Mouse (Mus musculus): ENCODE measurements around the gene Slc38a10. TPM values are rescaled to one million over a fixed set of nuclear protein-coding genes. Genes with fewer than 3 reads are reported as not detected.

Gene Slc38a10
- total RNA-seq (2021), result 10 to 100 TPM; 43.8 to 57.6 TPM
- long read RNA-seq, experiment 1, full-length matches to known transcripts, result 3 of 40 reads
- long read RNA-seq, experiment 1, partial matches to known transcripts, result 1 of 40 reads
- long read RNA-seq, experiment 1, other reads (novel, unspliced or antisense), result 36 of 40 reads
- long read RNA-seq, experiment 2, full-length matches to known transcripts, result 8 of 41 reads
- long read RNA-seq, experiment 2, partial matches to known transcripts, result 3 of 41 reads
- long read RNA-seq, experiment 2, other reads (novel, unspliced or antisense), result 30 of 41 reads

DNA sequence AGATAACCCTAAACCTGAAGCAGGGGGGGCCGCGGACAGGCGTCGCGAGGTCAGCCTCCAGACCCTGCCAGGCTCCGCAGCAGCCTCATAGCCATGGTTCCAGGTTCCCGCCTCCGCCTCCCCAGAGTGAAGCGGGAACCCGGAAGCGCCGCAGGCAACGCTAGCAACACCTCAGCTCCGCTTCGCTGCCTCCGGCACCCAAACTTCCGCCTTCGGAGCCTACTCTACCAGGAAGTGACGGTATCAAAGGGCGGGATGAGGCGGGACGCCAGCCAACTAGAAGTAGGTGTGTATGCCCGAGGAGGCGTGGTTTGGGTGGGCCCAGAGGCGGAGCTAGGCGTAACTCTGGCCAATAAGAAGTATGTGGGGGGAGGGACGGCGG lies at the start of gene Slc38a10:
Slc38a10 (minus strand) TSS at position 234 of the 382 bp plus-strand sequence.
- peak; percentile 99 for DNase-seq

DNA sequence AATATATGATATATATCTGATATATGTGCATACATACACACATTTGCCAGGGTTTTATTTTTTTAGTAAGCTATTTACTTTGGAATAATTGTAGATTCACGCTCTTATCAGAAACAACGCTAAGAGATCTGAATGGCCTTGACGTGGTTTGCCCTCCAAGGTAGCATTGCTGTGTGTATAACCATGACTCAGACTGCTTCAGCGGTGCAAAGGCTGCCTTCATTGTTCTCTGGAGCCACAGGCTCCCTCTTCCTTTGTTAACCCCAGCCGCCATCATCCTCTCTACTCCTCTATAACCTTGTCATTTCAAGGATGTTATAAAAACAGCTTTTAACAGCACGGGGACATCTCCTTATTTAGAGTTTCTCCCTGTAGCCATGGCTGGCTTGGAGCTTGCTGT lies 49.5 kb upstream of the Slc38a10 start:
- DNase-seq, result no peak

DNA sequence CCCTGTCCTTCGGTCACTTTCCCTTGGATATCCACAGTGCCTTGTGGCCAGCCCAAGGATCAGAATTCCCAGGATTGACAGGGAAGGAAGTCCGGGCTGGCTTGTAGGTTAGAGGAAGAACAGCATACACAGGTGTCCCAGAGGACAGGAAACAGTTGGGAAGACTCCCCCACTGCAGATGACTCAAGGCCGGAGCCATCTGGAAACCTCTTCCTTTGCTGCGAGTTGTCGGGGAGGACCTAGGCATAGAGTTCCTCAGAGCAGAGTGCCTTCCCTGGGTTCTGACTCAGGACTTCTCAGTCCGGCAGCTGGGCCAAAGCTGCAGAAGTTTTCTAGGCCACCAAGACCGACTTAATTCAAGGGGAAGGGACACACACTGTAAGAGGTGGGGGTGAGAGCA lies 48.6 kb upstream of the Slc38a10 start:
- DNase-seq, result no peak

DNA sequence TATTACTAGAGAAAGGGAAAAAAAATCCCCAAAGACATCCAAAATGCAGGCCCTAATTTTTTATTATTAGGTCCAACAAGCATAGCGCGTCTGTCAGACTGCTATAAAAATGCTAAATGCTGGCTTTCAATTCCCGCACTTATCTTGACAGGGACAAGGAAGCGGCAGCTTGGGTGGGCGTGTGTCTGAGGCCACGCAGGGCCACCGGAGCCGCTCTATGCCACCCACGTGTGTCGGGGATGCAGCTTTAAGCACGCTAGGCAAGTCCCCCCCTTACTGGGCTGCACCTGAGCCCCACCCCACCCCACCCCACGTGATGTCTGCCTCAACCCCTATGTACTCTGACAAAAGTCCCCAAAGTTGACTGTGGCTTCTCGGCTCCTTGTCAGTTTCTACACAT lies 47.7 kb upstream of the Slc38a10 start:
- no peak for DNase-seq

DNA sequence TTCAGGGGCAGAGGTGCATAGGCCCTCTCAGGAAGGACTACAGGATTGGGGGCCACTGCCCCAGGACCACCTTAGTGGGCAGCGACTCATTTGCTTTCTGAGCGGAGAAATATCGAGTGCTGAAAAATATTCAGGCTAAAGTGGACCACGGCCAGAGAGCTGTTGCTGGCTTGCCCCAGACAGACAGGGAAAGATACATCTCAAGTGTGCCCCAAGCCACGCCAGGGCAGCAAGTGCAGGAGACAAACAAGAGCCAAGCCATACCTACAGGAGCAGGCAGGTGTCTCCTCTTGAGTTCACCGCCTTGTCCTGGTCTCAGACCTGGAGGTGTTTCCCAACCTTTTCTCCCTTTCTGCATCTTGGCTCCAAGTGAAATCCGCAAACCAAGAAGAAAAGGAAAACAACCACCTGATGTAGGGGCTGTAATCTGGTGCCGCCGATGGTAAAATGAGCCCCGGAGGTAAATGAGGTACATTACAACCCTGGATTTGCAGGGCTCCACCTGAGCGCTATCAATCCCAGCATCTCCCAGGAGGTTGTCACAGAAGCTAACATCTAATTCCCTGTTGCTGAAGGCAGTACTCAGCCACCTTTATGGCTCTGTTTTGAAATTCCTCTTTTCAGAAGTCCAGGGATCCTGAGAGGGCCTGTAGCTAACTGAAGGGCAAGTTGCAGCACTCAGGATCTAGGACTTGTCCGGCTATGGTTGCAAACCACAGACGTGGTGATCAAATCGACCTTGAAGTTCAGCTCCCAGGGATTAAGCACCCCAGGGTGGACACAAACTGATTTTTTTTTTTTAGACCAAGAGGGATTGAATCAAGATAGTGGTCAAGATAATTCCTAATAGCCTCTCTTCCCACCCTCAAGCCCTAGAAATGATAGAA lies 39.6 kb upstream of the Slc38a10 start:
- DNase-seq, result no peak

DNA sequence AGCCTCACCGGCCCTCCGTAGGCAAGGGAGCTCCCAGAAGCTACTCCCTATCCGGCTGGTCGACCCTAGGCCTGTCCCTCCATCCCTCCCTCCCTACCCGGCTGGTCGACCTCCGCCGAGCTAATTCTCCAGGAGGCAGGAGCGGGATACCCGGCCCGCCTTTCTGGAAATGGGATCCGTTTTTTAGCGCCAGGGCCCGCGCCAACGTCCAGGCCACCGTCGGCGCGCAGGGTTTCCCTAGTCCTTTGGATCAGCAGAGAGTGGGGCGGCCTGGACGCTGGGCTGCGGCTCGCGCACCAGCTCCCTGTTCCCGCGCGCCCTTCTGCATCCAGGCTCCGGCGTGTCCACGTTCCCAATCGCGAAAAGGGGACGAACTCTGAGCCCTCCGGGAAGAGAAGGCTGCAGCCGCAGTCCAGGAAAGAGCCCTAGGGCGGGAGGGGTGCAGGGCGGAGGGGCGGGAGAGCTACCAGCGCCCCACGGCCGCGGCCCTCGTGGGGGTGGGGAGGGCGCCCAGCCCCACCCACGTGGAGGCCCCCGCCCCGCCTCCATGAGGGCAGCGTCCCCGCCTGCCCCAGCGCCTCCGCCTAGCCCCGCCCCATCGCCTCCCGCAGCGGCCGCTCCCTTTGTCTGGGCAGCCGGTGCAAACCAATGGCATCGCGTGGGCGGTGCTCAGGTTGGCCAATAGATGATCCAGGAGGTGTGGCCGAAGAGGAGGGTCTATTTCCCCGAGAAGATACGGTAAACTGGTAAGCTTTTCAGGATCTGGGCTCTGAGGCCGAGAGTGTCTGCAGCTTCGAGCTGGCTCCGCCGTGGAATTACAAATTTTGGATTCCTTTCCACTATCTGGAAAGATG lies 38.5 kb upstream of the Slc38a10 start:
- peak; percentile 100 for DNase-seq

DNA sequence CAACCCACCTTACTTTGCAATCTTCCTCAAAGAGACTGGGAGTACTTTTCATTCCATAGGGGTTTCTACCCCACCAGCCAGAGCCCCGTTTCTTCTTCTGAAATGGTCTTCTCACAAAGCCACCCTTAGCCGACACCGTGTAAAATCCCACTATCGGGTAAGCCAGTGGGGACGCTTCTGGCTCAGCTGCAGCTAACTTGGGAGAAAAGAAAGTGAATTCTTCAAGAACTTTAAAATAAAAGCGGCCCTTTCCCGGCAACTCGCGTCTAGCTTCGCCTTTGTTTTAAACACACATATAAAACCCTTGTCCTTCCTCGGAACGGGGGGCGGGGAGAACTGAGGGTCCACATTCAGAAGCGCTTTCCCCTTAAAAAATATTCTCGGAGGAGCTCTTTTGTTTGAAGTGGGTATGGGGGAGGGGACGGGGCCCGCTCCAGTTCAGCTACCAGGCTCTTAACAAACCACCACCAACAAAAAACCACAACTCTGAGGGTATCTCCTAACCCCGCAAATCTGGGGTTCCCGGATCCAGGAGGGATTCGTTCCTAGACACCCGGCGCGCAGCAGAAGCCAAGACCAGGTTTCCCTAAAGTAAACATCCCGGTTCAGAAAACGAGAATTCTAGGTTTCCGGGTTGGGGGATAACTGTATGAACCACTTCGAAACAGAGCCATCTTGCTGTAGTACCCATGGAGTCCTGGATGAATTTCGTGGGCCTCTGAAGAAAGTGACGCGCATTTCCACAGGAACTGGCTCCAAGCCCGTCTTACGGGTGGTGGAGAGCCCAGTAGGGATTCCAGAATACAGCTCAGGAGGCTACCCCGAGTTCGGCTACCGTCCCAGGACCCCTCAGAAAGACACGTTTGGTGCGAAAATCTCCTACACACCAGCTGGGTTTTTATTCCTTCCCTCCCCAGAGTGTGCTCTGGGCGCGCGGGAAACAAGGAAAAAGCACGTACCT lies 37.6 kb upstream of the Slc38a10 start:
- DNase-seq, result peak; percentile 63

DNA sequence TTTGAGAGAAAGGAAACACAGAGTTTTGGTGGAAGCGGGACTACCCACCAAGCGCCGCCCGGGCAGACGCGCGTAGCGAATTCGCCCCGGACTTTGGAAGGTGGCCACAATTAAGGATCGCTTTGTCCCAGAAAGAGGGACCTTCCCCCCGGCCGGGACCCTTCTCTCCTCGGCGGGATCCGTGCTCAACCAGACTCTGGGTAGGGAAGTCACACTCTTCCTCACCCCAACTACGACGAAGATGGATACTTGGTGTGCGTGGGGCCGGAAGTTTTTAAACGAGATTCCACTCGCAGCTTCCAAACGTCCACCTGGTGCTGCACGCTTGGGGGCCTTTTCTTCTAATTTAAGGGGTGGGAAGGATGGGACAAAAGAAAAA lies 36.9 kb upstream of the Slc38a10 start:
- no peak for DNase-seq

DNA sequence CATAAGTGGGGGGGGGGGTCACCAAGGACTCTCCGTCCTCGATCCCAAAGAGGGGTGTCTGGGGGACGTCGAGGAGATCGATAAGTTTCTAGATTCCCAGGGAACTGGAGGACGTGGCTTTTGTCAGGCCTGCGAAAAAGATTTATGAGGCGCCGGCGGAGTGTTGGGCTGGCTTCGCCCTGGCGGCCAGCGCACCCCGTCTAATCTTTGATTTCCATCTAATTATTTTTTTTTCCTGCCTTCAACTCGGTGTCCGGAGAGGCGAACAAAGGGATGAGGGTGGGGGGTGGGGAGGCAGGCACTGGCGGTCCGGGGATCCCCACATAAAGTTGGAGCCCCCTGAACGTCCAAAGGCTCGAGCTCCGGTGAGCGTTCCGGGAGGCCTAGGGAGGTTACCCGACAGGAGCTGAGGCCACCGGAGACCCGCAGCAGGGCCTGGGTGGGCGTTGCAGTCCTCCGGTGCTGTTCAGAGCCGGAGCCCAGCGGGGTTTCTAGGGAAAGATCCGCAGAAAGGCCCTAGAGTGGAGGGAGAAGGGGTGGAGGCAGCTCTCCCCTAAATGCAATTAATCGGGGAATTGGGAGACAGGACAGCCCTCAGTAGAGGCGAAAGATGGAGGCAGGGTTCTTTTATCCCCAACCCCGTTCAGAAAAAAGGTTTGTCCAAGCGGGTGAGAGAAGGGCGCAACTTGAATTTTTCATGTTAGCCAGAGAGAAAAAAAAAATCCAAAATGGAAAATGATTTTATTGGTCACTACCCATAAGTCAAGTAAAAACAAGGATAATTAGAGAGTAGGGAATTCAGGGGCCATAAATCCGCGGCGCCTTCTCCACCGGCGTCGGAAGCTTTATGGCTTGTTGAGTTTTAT lies 36.3 kb upstream of the Slc38a10 start:
- no peak for DNase-seq

DNA sequence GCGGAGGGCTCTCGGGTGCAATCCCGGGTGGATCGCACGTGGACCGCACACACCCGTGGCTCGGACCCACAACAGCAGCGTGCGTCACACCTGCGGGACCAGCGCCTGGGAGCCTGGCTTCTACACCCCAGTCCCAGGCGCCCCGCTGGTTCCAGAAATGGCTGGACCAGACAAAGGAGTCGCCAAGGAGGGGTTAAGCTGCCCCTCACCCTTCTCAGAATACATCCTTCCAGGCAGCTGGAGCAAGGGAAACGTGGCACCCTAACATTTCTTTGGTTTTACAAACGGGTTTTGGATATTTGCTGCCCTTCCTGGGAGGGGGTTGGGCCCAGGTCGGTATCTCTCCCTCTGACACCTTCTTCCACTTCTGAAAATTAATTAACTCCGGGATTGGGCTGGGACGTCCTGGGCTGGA lies 35.7 kb upstream of the Slc38a10 start:
- no peak for DNase-seq

DNA sequence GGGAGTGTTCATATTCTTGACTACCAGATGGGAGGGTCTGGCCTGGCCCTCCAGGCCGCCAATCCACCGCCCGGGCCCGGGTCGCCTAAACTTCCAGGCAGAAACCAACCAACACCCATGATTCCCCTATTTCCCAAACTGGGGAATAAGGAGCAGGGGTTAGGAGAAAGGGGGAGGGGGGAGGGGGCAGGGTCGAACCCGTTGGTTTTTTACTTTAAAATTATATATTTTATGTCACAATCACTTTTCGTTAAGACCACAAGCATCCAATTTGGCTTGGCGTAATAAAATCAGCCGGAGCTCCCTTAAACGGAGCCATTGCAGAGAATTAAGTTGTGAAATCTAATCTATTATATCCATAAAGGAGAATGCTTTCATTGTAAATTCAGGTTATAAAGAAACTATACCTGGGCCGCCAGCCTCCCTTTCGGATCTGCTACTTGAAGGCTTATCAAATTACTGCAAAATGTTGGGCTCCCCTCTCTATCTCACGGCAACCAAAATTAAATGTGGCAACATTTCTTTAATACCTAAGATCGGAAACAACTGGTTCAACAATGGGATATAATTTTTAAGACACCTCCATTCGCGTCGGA lies 35.1 kb upstream of the Slc38a10 start:
- DNase-seq, result no peak

DNA sequence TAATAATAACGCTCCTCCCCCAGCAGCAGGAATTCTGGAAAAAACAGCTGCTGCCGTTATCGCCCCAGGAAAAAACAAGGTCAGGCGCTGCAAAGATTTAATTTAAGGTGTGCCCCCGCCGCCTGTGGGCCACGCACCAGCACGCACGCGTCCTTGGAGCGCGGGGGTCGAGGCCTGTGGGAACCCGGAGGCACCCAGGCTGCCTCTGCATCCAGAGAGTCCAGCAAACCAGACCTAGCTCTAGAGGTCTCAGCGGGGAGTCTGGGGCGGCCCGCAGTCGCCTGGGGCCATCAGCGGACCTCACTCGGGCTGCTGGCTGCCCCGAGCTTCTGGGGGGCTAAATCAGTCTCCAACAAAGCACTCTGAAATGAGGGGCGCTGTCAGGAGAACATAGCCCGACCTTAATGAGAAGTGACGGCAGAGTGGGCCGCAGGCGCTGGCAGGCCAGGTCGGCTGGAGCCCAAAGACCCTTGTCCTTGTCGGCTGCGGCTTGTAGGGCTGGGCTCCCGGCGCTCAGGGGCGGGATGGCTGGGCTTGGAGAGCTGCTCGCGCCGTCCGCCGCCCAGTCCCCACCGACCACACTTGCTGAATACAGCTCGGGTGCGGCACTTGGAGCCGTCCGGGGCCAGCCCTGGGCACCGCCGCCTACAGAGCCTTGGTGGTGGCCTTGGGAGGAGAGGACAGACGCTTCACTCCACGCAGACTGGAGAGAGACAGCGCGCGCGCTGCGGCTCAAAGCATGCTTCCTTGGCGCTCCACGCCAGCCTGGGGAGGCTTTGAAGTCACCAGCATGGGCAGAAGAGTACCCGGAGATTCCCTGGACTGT lies 34.4 kb upstream of the Slc38a10 start:
- DNase-seq, result peak; percentile 55

DNA sequence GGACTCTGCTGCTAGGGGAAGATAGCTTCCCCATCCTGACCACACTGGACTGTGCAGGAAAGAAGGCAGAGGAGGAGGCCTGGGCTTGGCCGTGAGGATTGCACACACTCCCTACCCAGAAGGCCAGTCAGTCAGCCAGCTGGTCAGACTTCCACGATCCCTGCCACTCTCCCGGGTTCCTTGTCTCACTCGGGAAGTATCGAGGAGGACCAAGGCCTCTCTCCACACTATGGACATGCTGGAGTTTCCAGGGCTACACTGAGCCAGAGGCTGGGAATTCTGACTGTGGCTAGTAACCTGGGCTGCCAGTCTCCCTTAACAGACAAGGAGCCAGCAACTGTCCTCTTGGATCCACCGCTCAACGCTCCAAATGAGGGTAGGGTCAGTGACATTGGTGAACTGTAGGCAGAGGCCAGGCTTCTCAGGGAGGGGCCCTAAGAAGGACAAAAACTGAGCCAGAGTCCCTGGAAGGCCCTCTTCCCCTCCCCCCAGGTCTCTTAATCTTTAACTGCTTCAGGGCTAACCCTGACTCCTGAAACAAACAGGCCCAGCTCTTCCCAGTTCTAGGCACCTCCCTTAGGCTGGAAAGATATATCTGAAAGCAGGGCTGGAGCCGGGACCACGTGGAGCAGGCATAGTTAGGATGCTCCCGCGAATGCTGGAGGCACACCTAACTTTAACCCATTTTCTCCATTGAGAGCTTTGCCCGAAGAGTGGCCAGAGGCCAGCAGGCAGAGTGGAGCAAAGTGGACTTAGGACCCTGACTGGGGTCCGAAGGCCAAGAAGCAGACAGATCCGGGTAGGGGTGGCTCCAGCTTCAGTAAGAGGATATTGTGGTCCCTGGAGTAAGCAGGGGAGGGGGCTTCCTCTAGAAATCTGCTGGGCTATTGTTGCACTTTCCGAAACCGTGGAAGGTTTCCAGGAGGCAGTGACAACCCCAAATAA lies 33.5 kb upstream of the Slc38a10 start:
- DNase-seq, result peak; percentile 54

DNA sequence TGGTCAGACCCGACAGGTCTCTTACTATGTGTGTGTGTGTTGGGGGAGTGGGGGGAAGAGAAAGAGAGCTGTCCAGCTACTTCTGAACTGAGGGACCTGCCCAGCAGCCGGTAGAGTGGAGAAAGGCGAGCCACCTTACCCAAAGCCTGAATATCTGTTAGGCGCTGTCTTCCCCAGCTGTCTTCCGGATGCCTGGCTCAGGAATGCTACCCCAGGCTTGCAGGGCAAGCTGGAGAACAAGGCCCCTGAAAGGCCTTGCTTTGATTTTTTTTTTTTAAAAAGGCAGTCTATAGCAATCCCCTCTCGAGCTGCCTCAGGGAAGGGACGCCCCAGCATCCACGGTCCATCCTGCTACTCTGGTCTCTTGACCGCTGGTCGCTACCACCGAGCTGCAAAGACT lies 32.6 kb upstream of the Slc38a10 start:
- DNase-seq, result no peak

DNA sequence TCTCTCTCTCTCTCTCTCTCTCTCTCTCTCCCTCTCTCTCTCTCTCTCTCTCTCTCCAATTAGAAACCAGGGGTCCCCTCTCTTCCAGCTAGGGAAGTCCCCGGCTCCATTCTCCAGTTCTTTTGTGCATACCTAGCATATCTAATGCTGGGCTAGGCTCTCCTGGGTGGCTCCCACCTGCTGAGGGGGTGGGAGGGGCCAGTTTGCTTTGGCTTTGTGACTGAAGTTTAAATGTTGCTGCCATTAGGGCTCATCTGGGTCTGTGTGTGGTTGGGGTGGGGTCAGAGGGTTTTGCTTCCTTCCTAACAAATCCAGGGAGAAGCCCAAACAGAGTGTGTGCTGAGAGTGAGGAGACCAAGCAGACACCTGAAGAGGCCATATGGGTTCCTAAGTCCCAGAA lies 32.0 kb upstream of the Slc38a10 start:
- DNase-seq, result no peak

DNA sequence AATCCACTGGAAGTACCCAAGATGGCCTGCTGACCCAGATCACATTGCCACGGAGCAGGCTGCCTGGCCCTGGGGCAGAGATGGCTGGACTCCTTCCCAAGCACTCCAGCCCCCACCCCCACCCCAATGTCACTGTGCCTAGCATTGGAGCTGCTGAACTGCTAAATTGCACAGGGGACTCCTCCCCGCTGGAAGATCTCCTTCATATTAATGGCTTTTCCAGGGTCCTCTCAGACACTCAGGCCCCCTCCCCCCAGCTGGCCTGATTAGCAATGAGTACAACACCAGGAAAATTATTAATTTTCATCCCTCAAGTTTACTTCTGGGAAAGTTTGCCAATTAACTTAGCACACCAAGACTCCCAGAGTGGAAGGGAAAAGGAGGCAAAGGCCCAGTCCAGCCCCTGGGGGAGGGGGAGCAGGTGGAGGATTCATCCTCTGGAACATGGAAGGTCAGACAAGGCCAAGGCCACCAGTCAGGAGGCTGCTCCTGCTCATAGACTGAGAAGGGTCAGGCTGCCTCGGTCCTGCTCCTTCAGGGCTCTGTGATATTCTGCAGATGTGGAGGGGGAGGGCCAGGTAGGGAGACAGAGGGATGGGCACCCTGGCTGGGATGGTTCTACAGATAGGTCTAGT lies 31.4 kb upstream of the Slc38a10 start:
- peak; percentile 47 for DNase-seq

DNA sequence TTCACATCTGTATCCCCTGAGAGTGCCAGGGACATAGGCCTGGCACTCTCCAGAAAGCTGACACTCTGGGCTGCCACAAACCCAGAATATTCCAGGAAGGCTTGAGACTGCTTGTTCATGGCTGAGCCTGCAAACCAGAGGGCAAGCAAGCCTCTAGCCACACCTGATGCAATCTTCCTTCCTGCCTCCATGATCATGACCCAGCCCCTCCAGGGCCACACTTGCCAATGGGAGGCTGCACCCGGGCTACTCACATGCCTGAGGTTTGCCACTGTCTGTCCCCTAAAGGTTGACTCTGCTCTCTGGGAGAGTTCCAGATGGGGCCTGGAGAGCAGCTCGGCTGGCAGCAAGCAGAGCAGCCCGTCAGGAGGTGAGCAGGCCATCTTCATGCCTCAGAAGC lies 30.2 kb upstream of the Slc38a10 start:
- no peak for DNase-seq

Data from gastrocnemius, postnatal 25 days (tissue).